ENCODE assay signal across 25 mouse cellular contexts in the genomic region with DNA sequence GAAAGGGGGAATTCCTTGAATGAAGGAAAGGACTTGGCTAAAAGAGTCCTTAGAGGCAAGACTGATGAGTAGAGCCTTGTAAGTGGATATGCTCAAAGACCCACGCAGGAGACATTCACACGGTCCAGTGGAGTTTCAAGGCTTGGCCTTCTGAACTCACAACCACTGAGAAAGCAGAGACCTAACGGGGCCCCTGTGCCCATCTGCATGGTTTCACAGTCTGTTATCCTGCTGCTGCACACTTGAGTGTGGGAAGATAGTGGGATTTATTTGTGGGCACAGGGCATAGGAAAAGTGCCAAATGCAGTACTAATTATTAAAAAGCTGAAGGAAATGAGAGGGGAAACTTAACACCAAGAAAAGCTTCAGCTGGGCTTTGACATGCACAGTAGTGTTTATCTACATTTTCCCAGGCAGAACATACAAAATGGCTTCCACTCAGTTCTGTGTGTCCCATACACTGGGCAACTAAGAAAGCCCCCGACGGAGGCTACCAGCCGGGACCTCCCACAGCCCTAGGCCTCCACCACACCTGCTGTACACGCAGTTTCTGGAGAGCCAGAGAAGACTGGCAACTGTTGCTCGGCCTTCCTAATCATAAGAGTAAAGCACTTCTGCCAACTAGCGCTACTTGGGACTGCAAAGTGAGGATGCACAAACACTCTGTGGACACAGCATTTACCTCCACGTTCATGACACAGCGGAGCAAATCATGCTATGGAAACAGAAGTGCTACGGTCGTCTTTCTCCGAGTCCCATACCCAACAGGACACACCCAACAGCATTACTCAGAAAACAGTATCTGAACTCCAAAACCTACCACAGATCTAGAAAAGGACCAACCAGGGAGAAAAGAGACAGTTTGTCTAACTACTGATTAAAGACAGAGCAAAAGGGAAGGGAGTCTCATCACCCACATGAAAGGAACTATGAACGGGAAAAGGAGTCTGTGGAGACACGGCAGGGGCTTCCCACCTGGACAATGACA. TPM values are rescaled to one million over a fixed set of nuclear protein-coding genes. Genes with fewer than 3 reads are reported as not detected.
DNase-seq lines count a peak whose midpoint lies in the region; ATAC-seq and TF ChIP-seq lines count a peak whose summit lies in the region.
"Had no signal": no experiment of that assay in that cellular context is flagged by ENCODE, and none has a peak within 500 bp of the region (broad histone marks: within the 10 kb centered on the region; RNA-seq: fewer than 3 reads in every experiment).

No protein-coding gene starts in this region.

- no peak for TF ChIP-seq CTCF in liver, postnatal 0 days (IDR thresholded peaks at IDR 0.05; ENCODE audit: low read depth)
- TF ChIP-seq CTCF in liver, embryonic 14.5 days (IDR thresholded peaks at IDR 0.05; ENCODE audit: low read depth) = no peak

- no peak overlapping the region for H3K9ac ChIP-seq in liver, embryonic 12.5 days
- H3K9ac ChIP-seq in liver, postnatal 0 days (replicated peaks) = no peak overlapping the region
- no peak overlapping the region for H3K9ac ChIP-seq in liver, embryonic 14.5 days (replicated peaks)
- H3K9ac ChIP-seq: embryonic facial prominence, embryonic 12.5 days; forebrain, embryonic 13.5 days; forebrain, embryonic 15.5 days; forebrain, postnatal 0 days had no signal

- peak; percentile 74 for DNase-seq in heart, adult 11 months
- DNase-seq in heart, adult 8-10 months (ENCODE audit: low spot score) = no peak
- DNase-seq in liver, postnatal 0 days = no peak
- DNase-seq in liver, embryonic 14.5 days (ENCODE audit: low read depth in 3 of 3, low spot score in 3 of 3) = peak in 2 of 3 experiments; percentile 25 to 35
- no peak for DNase-seq in gastrocnemius, postnatal 10 days
- DNase-seq: adrenal gland, postnatal 10 days; adrenal gland, postnatal 25 days; B cell, adult 2 months; cerebellum, adult 11-12 months; cerebellum, adult 2 months; cerebellum, adult 9-10 months; cerebellum, postnatal 10 days; cerebellum, postnatal 25 days; forebrain, postnatal 0 days had no signal

- peaks cover 18% of the 10 kb centered on the region for H3K4me1 ChIP-seq in liver, embryonic 12.5 days
- no peaks in the 10 kb centered on the region for H3K4me1 ChIP-seq in liver, postnatal 0 days (ENCODE audit: insufficient read depth)
- H3K4me1 ChIP-seq in liver, embryonic 14.5 days (replicated peaks; ENCODE audit: control insufficient read depth in 2 of 2, insufficient read depth in 2 of 2, low read length in 1 of 2) = peaks cover 2 to 19% of the 10 kb centered on the region in 2 experiments; a peak in 2 of 4 replicates
- H3K4me1 ChIP-seq: embryonic facial prominence, embryonic 10.5 days; embryonic facial prominence, embryonic 12.5 days; forebrain, embryonic 13.5 days; forebrain, embryonic 15.5 days had no signal

- peak; percentile 81 for ATAC-seq in liver, embryonic 12.5 days
- no peak for ATAC-seq in liver, postnatal 0 days
- peak; percentile 70; the same call in 1 of the 2 replicates for ATAC-seq in liver, embryonic 14.5 days (ENCODE audit: insufficient read depth)
- no peak for ATAC-seq in cerebellum, adult (ENCODE audit: insufficient number of reproducible peaks, low FRiP score, low TSS enrichment)
- ATAC-seq: activated CD4-positive, CD25-positive, alpha-beta regulatory T cell, adult 4 months; CD4-positive, CD25-positive, alpha-beta regulatory T cell, adult 4 months; forebrain, embryonic 13.5 days; forebrain, embryonic 15.5 days; forebrain, postnatal 0 days; Patski had no signal

- H3K27ac ChIP-seq in liver, embryonic 12.5 days = peak overlapping the region; percentile 73
- no peak overlapping the region for H3K27ac ChIP-seq in liver, postnatal 0 days (ENCODE audit: low read depth)
- H3K27ac ChIP-seq in liver, embryonic 14.5 days = peak overlapping the region; percentile 30; the same call in 1 of the 2 replicates
- H3K27ac ChIP-seq: embryonic facial prominence, embryonic 10.5 days; embryonic facial prominence, embryonic 12.5 days; forebrain, embryonic 13.5 days; forebrain, embryonic 15.5 days had no signal

- TF ChIP-seq EP300 in liver, postnatal 0 days (IDR thresholded peaks at IDR 0.05; ENCODE audit: low read depth) = no peak
- TF ChIP-seq EP300 in liver, embryonic 14.5 days (IDR thresholded peaks at IDR 0.05; ENCODE audit: low read depth) = no peak

- no peak overlapping the region for H3K4me3 ChIP-seq in liver, embryonic 12.5 days
- H3K4me3 ChIP-seq in liver, postnatal 0 days (ENCODE audit: low read depth, low read length) = no peak overlapping the region
- H3K4me3 ChIP-seq in liver, embryonic 14.5 days (ENCODE audit: insufficient read depth in 1 of 2, low read depth in 2 of 2, low read length in 2 of 2) = no peak overlapping the region
- H3K4me3 ChIP-seq: embryonic facial prominence, embryonic 10.5 days; embryonic facial prominence, embryonic 12.5 days; forebrain, embryonic 13.5 days; forebrain, embryonic 15.5 days had no signal

- 69% methylated on average over 16 of the region's 16 CpGs for WGBS in liver, embryonic 12.5 days (ENCODE audit: insufficient replicate concordance)
- 82% methylated on average over 16 of the region's 16 CpGs for WGBS in liver, postnatal 0 days (ENCODE audit: insufficient replicate concordance)
- WGBS in liver, embryonic 14.5 days (ENCODE audit: insufficient replicate concordance) = 61% methylated on average over 16 of the region's 16 CpGs

- H3K27me3 ChIP-seq in liver, embryonic 12.5 days (replicated peaks) = no peaks in the 10 kb centered on the region
- no peaks in the 10 kb centered on the region for H3K27me3 ChIP-seq in liver, postnatal 0 days (ENCODE audit: insufficient read depth, low read length)
- H3K27me3 ChIP-seq in liver, embryonic 14.5 days (ENCODE audit: control insufficient read depth, insufficient read depth, low read length) = no peaks in the 10 kb centered on the region
- H3K27me3 ChIP-seq: CH12.LX; embryonic facial prominence, embryonic 12.5 days; forebrain, embryonic 13.5 days; forebrain, embryonic 15.5 days; Patski had no signal

- no peaks in the 10 kb centered on the region for H3K9me3 ChIP-seq in liver, embryonic 12.5 days (replicated peaks)
- H3K9me3 ChIP-seq in liver, postnatal 0 days (ENCODE audit: low read length) = no peaks in the 10 kb centered on the region
- no peaks in the 10 kb centered on the region for H3K9me3 ChIP-seq in liver, embryonic 14.5 days (ENCODE audit: control insufficient read depth, low read length)
- H3K9me3 ChIP-seq: embryonic facial prominence, embryonic 10.5 days; embryonic facial prominence, embryonic 12.5 days; forebrain, embryonic 13.5 days; forebrain, embryonic 15.5 days; G1E had no signal

- H3K4me2 ChIP-seq in liver, embryonic 12.5 days = peak overlapping the region; percentile 45
- no peak overlapping the region for H3K4me2 ChIP-seq in liver, postnatal 0 days (ENCODE audit: low read depth, low read length)
- peak overlapping the region; percentile 19; the same call in 1 of the 2 replicates for H3K4me2 ChIP-seq in liver, embryonic 14.5 days (ENCODE audit: low read depth)
- H3K4me2 ChIP-seq: embryonic facial prominence, embryonic 12.5 days; forebrain, embryonic 13.5 days; forebrain, embryonic 15.5 days had no signal

- H3K36me3 ChIP-seq in liver, embryonic 12.5 days = peaks cover 40% of the 10 kb centered on the region
- peaks cover 27% of the 10 kb centered on the region for H3K36me3 ChIP-seq in liver, postnatal 0 days (replicated peaks; ENCODE audit: insufficient read depth, low read length)
- H3K36me3 ChIP-seq in liver, embryonic 14.5 days (replicated peaks; ENCODE audit: control insufficient read depth, insufficient read depth, low read depth) = peaks cover 13% of the 10 kb centered on the region

RNA-seq across cellular contexts. Expression of a gene that starts 13.2 kb away (rescaled TPM):
- 10 to 100 TPM; 24.8 to 29.3 (median 28.3) TPM for total RNA-seq in heart, adult 8-10 months (2022)
- polyA plus RNA-seq in liver, embryonic 12.5 days (2016; fragmentation: Nextera tagmentation; extraction: Ambion mirVana) = 86.4 and 87.2 TPM in 2 replicates
- polyA plus RNA-seq in liver, postnatal 0 days (2015; fragmentation: Nextera tagmentation; extraction: Ambion mirVana) = 77.0 and 78.6 TPM in 2 replicates
- polyA plus RNA-seq in liver, embryonic 14.5 days (2012; rRNA removed) = 37.6 and 42.1 TPM in 2 replicates
- polyA plus RNA-seq in liver, embryonic 14.5 days (2014; fragmentation: Nextera tagmentation; extraction: Ambion mirVana) = 82.9 and 86.0 TPM in 2 replicates
- 10 to 100 TPM; 25.8 to 28.0 TPM for total RNA-seq in gastrocnemius, postnatal 10 days (2021)

RNA-seq across cellular contexts. Expression of a gene that starts 13.2 kb away (rescaled TPM):
- 100 to 1,000 TPM in 3 of 4 experiments, 10 to 100 TPM in 1; 99.9 to 124 (median 112) TPM for total RNA-seq in heart, adult 8-10 months (2022)
- polyA plus RNA-seq in liver, embryonic 12.5 days (2016; fragmentation: Nextera tagmentation; extraction: Ambion mirVana) = 53.6 TPM in 2 replicates
- 19.6 and 23.0 TPM in 2 replicates for polyA plus RNA-seq in liver, postnatal 0 days (2015; fragmentation: Nextera tagmentation; extraction: Ambion mirVana)
- 22.3 and 22.7 TPM in 2 replicates for polyA plus RNA-seq in liver, embryonic 14.5 days (2012; rRNA removed)
- 29.5 and 30.2 TPM in 2 replicates for polyA plus RNA-seq in liver, embryonic 14.5 days (2014; fragmentation: Nextera tagmentation; extraction: Ambion mirVana)
- total RNA-seq in gastrocnemius, postnatal 10 days (2021) = 100 to 1,000 TPM in 1 of 2 experiments, 10 to 100 TPM in 1; 92.3 to 105 TPM

Comparison
In these comparisons a context has a peak if more than half of its experiments do, and no peak if none do; other contexts are left out.
1. DNase-seq: peak in heart, adult 11 months (single experiment) and liver, embryonic 14.5 days (2 of 3); none in heart, adult 8-10 months (single experiment), liver, postnatal 0 days (single experiment) and gastrocnemius, postnatal 10 days (single experiment).
2. ATAC-seq: peak in liver, embryonic 12.5 days (single experiment) and liver, embryonic 14.5 days (single experiment); none in liver, postnatal 0 days (single experiment) and cerebellum, adult (single experiment).